Mouse (Mus musculus) cortical plate, adult 2 months (tissue): ENCODE measurements around the gene Il20. TPM values are rescaled to one million over a fixed set of nuclear protein-coding genes. Genes with fewer than 3 reads are reported as not detected.

Experiments
- H3K27ac ChIP-seq: fragments of 200-500 bp; 2 replicates; pipeline ENCODE4 v1.5.1; 2012; ENCODE audit warnings: low read length, control low read depth, inconsistent platforms; ENCODE audit not compliant: insufficient read depth
- H3K4me1 ChIP-seq: fragments of 200-500 bp; 2 replicates; pipeline ENCODE4 v1.6.1; 2011; ENCODE audit warnings: low read length; ENCODE audit not compliant: control insufficient read depth, insufficient read depth
- H3K4me3 ChIP-seq: fragments of 200-500 bp; 2 replicates; pipeline ENCODE4 v1.5.1; 2011; ENCODE audit warnings: mild to moderate bottlenecking, low read length, control low read depth; ENCODE audit not compliant: insufficient read depth
- CTCF ChIP-seq: fragments of 200-500 bp; IDR thresholded peaks from 2 replicates; pipeline ENCODE4 v1.5.1; 2011; ENCODE audit warnings: mild to moderate bottlenecking, control low read depth, low read length; ENCODE audit not compliant: insufficient read depth; ENCODE audit errors: extremely low read depth
- POLR2A ChIP-seq: fragments of 200-500 bp; IDR thresholded peaks from 2 replicates; pipeline ENCODE4 v1.6.1; 2011; ENCODE audit warnings: mild to moderate bottlenecking, low read length, control low read depth; ENCODE audit not compliant: insufficient read depth; ENCODE audit errors: extremely low read depth
- polyA plus RNA-seq: library from polyadenylated mRNA; depleted of rRNA; stranded (reverse); fragments of >200 nt; gene quantifications from 2 replicates; pipeline ENCODE4 v1.2.3, GENCODE M21; 2012; rRNA removed

The Il20 gene
- not detected in 2 replicates for polyA plus RNA-seq

- no peaks in the 10 kb centered on the region for H3K4me1 ChIP-seq
- H3K27ac ChIP-seq: no peak within 1 kb of the TSS
- H3K4me3 ChIP-seq: no peak within 1 kb of the TSS
- TF ChIP-seq CTCF (no peak), POLR2A (no peak)
Observed at GRCm38 (mm10) chr1:130911401-130912010, at the start of gene Il20. Gene Il20 (minus strand): TSS chr1:130911451.

- no peak overlapping the region for H3K4me3 ChIP-seq
- no peak overlapping the region for H3K27ac ChIP-seq
- H3K4me1 ChIP-seq: no peaks in the 10 kb centered on the region
- TF ChIP-seq CTCF: no peak
Observed at GRCm38 (mm10) chr1:130946920-130947319, 35.7 kb upstream of the Il20 start.

GRCm38 (mm10) chr1:130941801-130942200 is 30.6 kb upstream of the Il20 start:
- Histone ChIP-seq H3K4me1 (no peaks in the 10 kb centered on the region), H3K27ac (no peak overlapping the region)

GRCm38 (mm10) chr1:130940065-130940687 is 28.9 kb upstream of the Il20 start, which contains the start of gene Il19:
Gene Il19 (minus strand): TSS chr1:130940115.
- no peak within 1 kb of the TSS for H3K4me3 ChIP-seq
- TF ChIP-seq CTCF (no peak), POLR2A (no peak)

More at GRCm38 (mm10) chr1:130941801-130942200, 30.6 kb upstream of the Il20 start:
- TF ChIP-seq POLR2A (no peak), CTCF (no peak)
- H3K4me3 ChIP-seq: no peak overlapping the region

GRCm38 (mm10) chr1:130938192-130938591 is 26.9 kb upstream of the Il20 start:
- Histone ChIP-seq H3K27ac (no peak overlapping the region), H3K4me1 (no peaks in the 10 kb centered on the region), H3K4me3 (no peak overlapping the region)
- no peak for TF ChIP-seq CTCF
- no peak for TF ChIP-seq POLR2A

More at GRCm38 (mm10) chr1:130940065-130940687, 28.9 kb upstream of the Il20 start, which contains the start of gene Il19:
- Histone ChIP-seq H3K4me1 (no peaks in the 10 kb centered on the region), H3K27ac (no peak within 1 kb of the TSS)

GRCm38 (mm10) chr1:130937170-130937569 is 25.9 kb upstream of the Il20 start:
- H3K4me1 ChIP-seq: no peaks in the 10 kb centered on the region
- H3K4me3 ChIP-seq: no peak overlapping the region
- no peak overlapping the region for H3K27ac ChIP-seq
- TF ChIP-seq POLR2A (no peak), CTCF (no peak)

- H3K27ac ChIP-seq: no peak overlapping the region
- no peak for TF ChIP-seq CTCF
- TF ChIP-seq POLR2A: no peak
- no peak overlapping the region for H3K4me3 ChIP-seq
- no peaks in the 10 kb centered on the region for H3K4me1 ChIP-seq
Observed at GRCm38 (mm10) chr1:130936351-130936750, 25.1 kb upstream of the Il20 start.

- Histone ChIP-seq H3K27ac (no peak overlapping the region), H3K4me1 (no peaks in the 10 kb centered on the region), H3K4me3 (no peak overlapping the region)
- TF ChIP-seq POLR2A (no peak), CTCF (no peak)
Observed at GRCm38 (mm10) chr1:130926484-130926883, 15.2 kb upstream of the Il20 start.

- Histone ChIP-seq H3K27ac (no peak overlapping the region), H3K4me3 (no peak overlapping the region), H3K4me1 (no peaks in the 10 kb centered on the region)
- TF ChIP-seq POLR2A (no peak), CTCF (no peak)
Observed at GRCm38 (mm10) chr1:130918323-130918980, 7.2 kb upstream of the Il20 start.

GRCm38 (mm10) chr1:130902505-130902904 is 8.7 kb downstream of the Il20 start:
- Histone ChIP-seq H3K27ac (no peak overlapping the region), H3K4me3 (no peak overlapping the region), H3K4me1 (no peaks in the 10 kb centered on the region)
- no peak for TF ChIP-seq POLR2A
- no peak for TF ChIP-seq CTCF
